Mouse (Mus musculus): ENCODE data around the gene Hist1h2bg. TPM values are rescaled to one million over a fixed set of nuclear protein-coding genes. Genes with fewer than 3 reads are reported as not detected.
"Not testable (repeated sequence)": the region's sequence is repeated elsewhere in the genome, so short reads cannot be mapped to it uniquely, and the experiment has no call there.

Gene Hist1h2bg
- polyA plus RNA-seq, 1 experiment from 2014 or later = 6.9 TPM

- DNase-seq (ENCODE audit: low spot score) (no peak), ATAC-seq (ENCODE audit: insufficient read depth, low FRiP score, low TSS enrichment) (no peak)
- Histone ChIP-seq H3K4me2 (ENCODE audit: low read depth) (peak overlapping the region; percentile 73), H3K4me3 (ENCODE audit: low read depth, low read length) (peak overlapping the region; percentile 42), H3K4me1 (ENCODE audit: control insufficient read depth, insufficient read depth, low read length) (peaks cover 13% of the 10 kb centered on the region; the same call in 1 of the 2 replicates), H3K36me3 (ENCODE audit: control insufficient read depth, insufficient read depth, low read length) (no peaks in the 10 kb centered on the region), H3K9ac (ENCODE audit: low read length) (peak overlapping the region; percentile 67), H3K27me3 (ENCODE audit: control insufficient read depth, insufficient read depth, low read length) (no peaks in the 10 kb centered on the region), H3K9me3 (ENCODE audit: control insufficient read depth, low read length) (no peaks in the 10 kb centered on the region), H3K27ac (ENCODE audit: low read depth, low read length) (peak overlapping the region; percentile 67)
- WGBS = 21% methylated on average over 7 of the region's 7 CpGs
These were observed 34.9 kb upstream of the Hist1h2bg start for GRCm38 (mm10) chr13:23536076-23536822.

GRCm38 (mm10) chr13:23537006-23537710 is 34.0 kb upstream of the Hist1h2bg start:
- no peak overlapping the region for H3K27ac ChIP-seq (ENCODE audit: low read depth, low read length)
- peak overlapping the region; percentile 73 for H3K4me2 ChIP-seq (ENCODE audit: low read depth)
- H3K4me1 ChIP-seq (ENCODE audit: control insufficient read depth, insufficient read depth, low read length) = peaks cover 13% of the 10 kb centered on the region; the same call in 1 of the 2 replicates
- DNase-seq (ENCODE audit: low spot score) = no peak
- H3K4me3 ChIP-seq (ENCODE audit: low read depth, low read length) = no peak overlapping the region; the same call in 1 of the 2 replicates
- no peaks in the 10 kb centered on the region for H3K9me3 ChIP-seq (ENCODE audit: control insufficient read depth, low read length)
- H3K27me3 ChIP-seq (ENCODE audit: control insufficient read depth, insufficient read depth, low read length) = no peaks in the 10 kb centered on the region
- ATAC-seq (ENCODE audit: insufficient read depth, low FRiP score, low TSS enrichment) = no peak
- WGBS = 86% methylated on average over 3 of the region's 3 CpGs
- H3K36me3 ChIP-seq (ENCODE audit: control insufficient read depth, insufficient read depth, low read length) = no peaks in the 10 kb centered on the region
- H3K9ac ChIP-seq (ENCODE audit: low read length) = no peak overlapping the region

GRCm38 (mm10) chr13:23538249-23538648 is 32.9 kb upstream of the Hist1h2bg start:
- H3K4me3 ChIP-seq (ENCODE audit: low read depth, low read length) = no peak overlapping the region
- no peak for ATAC-seq (ENCODE audit: insufficient read depth, low FRiP score, low TSS enrichment)
- peak; percentile 5 for DNase-seq (ENCODE audit: low spot score)
- no peaks in the 10 kb centered on the region for H3K9me3 ChIP-seq (ENCODE audit: control insufficient read depth, low read length)
- H3K4me1 ChIP-seq (ENCODE audit: control insufficient read depth, insufficient read depth, low read length) = peaks cover 9% of the 10 kb centered on the region; the same call in 1 of the 2 replicates
- no peak overlapping the region for H3K4me2 ChIP-seq (ENCODE audit: low read depth)
- WGBS = 76% methylated on average over 5 of the region's 5 CpGs
- H3K27me3 ChIP-seq (ENCODE audit: control insufficient read depth, insufficient read depth, low read length) = no peaks in the 10 kb centered on the region
- H3K27ac ChIP-seq (ENCODE audit: low read depth, low read length) = no peak overlapping the region
- H3K9ac ChIP-seq (ENCODE audit: low read length) = no peak overlapping the region
- H3K36me3 ChIP-seq (ENCODE audit: control insufficient read depth, insufficient read depth, low read length) = no peaks in the 10 kb centered on the region

GRCm38 (mm10) chr13:23539821-23540220 is 31.4 kb upstream of the Hist1h2bg start:
- H3K27ac ChIP-seq (ENCODE audit: low read depth, low read length); ATAC-seq (ENCODE audit: insufficient read depth, low FRiP score, low TSS enrichment); H3K36me3 ChIP-seq (ENCODE audit: control insufficient read depth, insufficient read depth, low read length); DNase-seq (ENCODE audit: low spot score); H3K4me1 ChIP-seq (ENCODE audit: control insufficient read depth, insufficient read depth, low read length); H3K4me3 ChIP-seq (ENCODE audit: low read depth, low read length); H3K9me3 ChIP-seq (ENCODE audit: control insufficient read depth, low read length); H3K4me2 ChIP-seq (ENCODE audit: low read depth); H3K27me3 ChIP-seq (ENCODE audit: control insufficient read depth, insufficient read depth, low read length); H3K9ac ChIP-seq (ENCODE audit: low read length): not testable (repeated sequence)
- WGBS = 70% methylated on average over 1 of the region's 1 CpGs

- Histone ChIP-seq H3K9ac (ENCODE audit: low read length) (no peak overlapping the region), H3K27me3 (ENCODE audit: control insufficient read depth, insufficient read depth, low read length) (no peaks in the 10 kb centered on the region), H3K36me3 (ENCODE audit: control insufficient read depth, insufficient read depth, low read length) (no peaks in the 10 kb centered on the region), H3K4me2 (ENCODE audit: low read depth) (no peak overlapping the region), H3K4me1 (ENCODE audit: control insufficient read depth, insufficient read depth, low read length) (peaks cover 4% of the 10 kb centered on the region; the same call in 1 of the 2 replicates), H3K9me3 (ENCODE audit: control insufficient read depth, low read length) (no peaks in the 10 kb centered on the region), H3K27ac (ENCODE audit: low read depth, low read length) (no peak overlapping the region), H3K4me3 (ENCODE audit: low read depth, low read length) (no peak overlapping the region)
- ATAC-seq (ENCODE audit: insufficient read depth, low FRiP score, low TSS enrichment) (no peak), DNase-seq (ENCODE audit: low spot score) (no peak)
- WGBS = 89% methylated on average over 3 of the region's 3 CpGs
These were observed 29.7 kb upstream of the Hist1h2bg start for GRCm38 (mm10) chr13:23541497-23541896.

GRCm38 (mm10) chr13:23542225-23542980 is 28.8 kb upstream of the Hist1h2bg start:
- ATAC-seq (ENCODE audit: insufficient read depth, low FRiP score, low TSS enrichment); DNase-seq (ENCODE audit: low spot score); H3K36me3 ChIP-seq (ENCODE audit: control insufficient read depth, insufficient read depth, low read length); H3K9me3 ChIP-seq (ENCODE audit: control insufficient read depth, low read length); H3K27me3 ChIP-seq (ENCODE audit: control insufficient read depth, insufficient read depth, low read length); H3K4me1 ChIP-seq (ENCODE audit: control insufficient read depth, insufficient read depth, low read length): not testable (repeated sequence)
- Histone ChIP-seq H3K4me2 (ENCODE audit: low read depth) (peak overlapping the region; percentile 60), H3K4me3 (ENCODE audit: low read depth, low read length) (peak overlapping the region; percentile 38), H3K27ac (ENCODE audit: low read depth, low read length) (peak overlapping the region; percentile 81), H3K9ac (ENCODE audit: low read length) (peak overlapping the region; percentile 65)
- 7% methylated on average over 3 of the region's 3 CpGs for WGBS

- WGBS = under 1% methylated on average over 21 of the region's 42 CpGs
- not testable (repeated sequence) for H3K4me1 ChIP-seq (ENCODE audit: control insufficient read depth, insufficient read depth, low read length); H3K9me3 ChIP-seq (ENCODE audit: control insufficient read depth, low read length); H3K36me3 ChIP-seq (ENCODE audit: control insufficient read depth, insufficient read depth, low read length); H3K27me3 ChIP-seq (ENCODE audit: control insufficient read depth, insufficient read depth, low read length)
- DNase-seq (ENCODE audit: low spot score) (peak; percentile 74), ATAC-seq (ENCODE audit: insufficient read depth, low FRiP score, low TSS enrichment) (peak; percentile 88)
- Histone ChIP-seq H3K4me3 (ENCODE audit: low read depth, low read length) (peak within 1 kb of the TSS; percentile 42), H3K4me2 (ENCODE audit: low read depth) (peak within 1 kb of the TSS; percentile 72), H3K9ac (ENCODE audit: low read length) (peak within 1 kb of the TSS; percentile 65), H3K27ac (ENCODE audit: low read depth, low read length) (peak within 1 kb of the TSS; percentile 87)
These were observed 28.1 kb upstream of the Hist1h2bg start, which contains the start of gene Hist1h2bh for GRCm38 (mm10) chr13:23542999-23543607. Gene Hist1h2bh (minus strand): TSS chr13:23543392.

Measured in neural tube, embryonic 11.5 days (tissue).